Mouse (Mus musculus) small intestine, adult 2 months (tissue): Measurements from ENCODE around the gene Slc17a1.

Experiments used
- CTCF ChIP-seq: fragments of 200-500 bp; IDR thresholded peaks from 2 replicates; pipeline ENCODE4 v1.5.1; 2012; ENCODE audit warnings: low read depth, mild to moderate bottlenecking, control low read depth, inconsistent platforms, low read length, moderate library complexity, mixed read lengths; ENCODE audit not compliant: insufficient replicate concordance, insufficient read length; ENCODE audit errors: extremely low read depth
- POLR2A ChIP-seq: fragments of 200-500 bp; IDR thresholded peaks from 2 replicates; pipeline ENCODE4 v1.6.1; 2012; ENCODE audit warnings: low read depth, mild to moderate bottlenecking, control low read depth, inconsistent platforms, low read length, moderate library complexity

GRCm38 (mm10) chr13:23833053-23833452 lies 34.5 kb upstream of the Slc17a1 start:
- peak; percentile 64; the same call in 1 of the 2 replicates for TF ChIP-seq CTCF
- TF ChIP-seq POLR2A, result no peak
